Mouse (Mus musculus) cortical plate, adult 2 months (tissue): ENCODE measurements around the gene Rasgef1c.

Source experiments
- CTCF ChIP-seq: fragments of 200-500 bp; IDR thresholded peaks from 2 replicates; pipeline ENCODE4 v1.5.1; 2011; ENCODE audit warnings: mild to moderate bottlenecking, control low read depth, low read length; ENCODE audit not compliant: insufficient read depth; ENCODE audit errors: extremely low read depth
- POLR2A ChIP-seq: fragments of 200-500 bp; IDR thresholded peaks from 2 replicates; pipeline ENCODE4 v1.6.1; 2011; ENCODE audit warnings: mild to moderate bottlenecking, low read length, control low read depth; ENCODE audit not compliant: insufficient read depth; ENCODE audit errors: extremely low read depth

DNA sequence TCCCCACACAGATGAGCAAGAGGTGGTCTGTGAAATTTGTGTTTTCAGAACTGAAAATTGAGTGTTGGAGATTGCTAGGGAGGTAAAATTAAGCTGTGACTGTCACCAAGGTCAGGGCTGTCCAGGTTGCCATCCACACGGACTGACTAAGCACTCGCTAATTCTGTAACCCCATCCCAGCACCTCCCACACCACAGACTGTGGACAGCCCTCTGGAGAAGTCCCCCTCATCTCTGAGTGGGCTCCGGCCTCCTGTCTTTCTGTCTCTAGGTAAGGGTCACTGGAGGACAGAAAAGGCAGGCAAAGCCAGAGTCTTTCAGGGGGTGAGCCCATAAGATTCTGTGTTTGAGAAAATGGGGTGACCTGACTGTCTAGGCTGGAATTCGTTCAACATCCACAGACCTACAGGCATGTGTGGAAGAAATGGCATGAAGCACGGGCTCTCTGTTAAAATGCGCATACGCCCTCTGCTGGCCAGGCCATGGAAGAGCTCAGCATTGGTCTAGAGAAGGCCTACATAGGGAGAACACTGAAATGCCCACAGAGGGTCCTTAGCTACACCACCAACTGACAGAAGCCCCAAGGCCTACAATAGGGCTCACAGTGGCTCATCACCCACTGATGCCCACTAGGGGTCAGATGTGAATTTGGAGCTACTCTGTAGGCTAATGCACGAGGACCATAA lies 54.1 kb downstream of the Rasgef1c start:
- TF ChIP-seq CTCF (peak; percentile 94), POLR2A (no peak)
